Mouse (Mus musculus) liver, embryonic 12.5 days (tissue): ENCODE measurements at regions not wholly inside any gene's neighbourhood (a gene's known extent, or its start where the extent isn't known, plus 50 kb on each side); places are given as distances from the start of the nearest gene placed in this dataset.

Source experiments
- ATAC-seq: fragments of 200-750 bp; cut with Nextera tagmentation; 2 replicates; pipeline ENCODE4 v1.8.0; 2017; ENCODE audit warnings: moderate number of reproducible peaks, mild to moderate bottlenecking, moderate library complexity
- H3K27ac ChIP-seq: fragments of 300-500 bp; sonication (generic); 2 replicates; pipeline ENCODE4 v1.5.1; 2016; ENCODE audit warnings: mild to moderate bottlenecking
- H3K27me3 ChIP-seq: fragments of 300-500 bp; sonication (generic); replicated peaks from 2 replicates; pipeline ENCODE4 v1.6.1; 2016; ENCODE audit warnings: mild to moderate bottlenecking, moderate library complexity
- H3K36me3 ChIP-seq: fragments of 300-500 bp; sonication (generic); 2 replicates; pipeline ENCODE4 v1.6.1; 2016; ENCODE audit warnings: mild to moderate bottlenecking, moderate library complexity
- H3K4me1 ChIP-seq: fragments of 300-500 bp; sonication (generic); 2 replicates; pipeline ENCODE4 v1.6.1; 2016
- H3K4me2 ChIP-seq: fragments of 300-500 bp; sonication (generic); 2 replicates; pipeline ENCODE4 v1.6.1; 2016; ENCODE audit warnings: mild to moderate bottlenecking, moderate library complexity
- H3K4me3 ChIP-seq: fragments of 300-500 bp; sonication (generic); 2 replicates; pipeline ENCODE4 v1.5.1; 2016; ENCODE audit warnings: mild to moderate bottlenecking, moderate library complexity
- H3K9ac ChIP-seq: fragments of 300-500 bp; sonication (generic); 2 replicates; pipeline ENCODE4 v1.6.1; 2016; ENCODE audit warnings: mild to moderate bottlenecking, moderate library complexity
- H3K9me3 ChIP-seq: fragments of 300-500 bp; sonication (generic); replicated peaks from 2 replicates; pipeline ENCODE4 v1.6.1; 2016; ENCODE audit warnings: mild to moderate bottlenecking, moderate library complexity
- WGBS: fragments of 180-500 bp; shearing (Covaris S2); methylation state at CpG from one replicate; pipeline ENCODE4 v1.1.7; 2016; ENCODE audit not compliant: insufficient replicate concordance; 5-methylcytosine and 5-hydroxymethylcytosine counted together

DNA sequence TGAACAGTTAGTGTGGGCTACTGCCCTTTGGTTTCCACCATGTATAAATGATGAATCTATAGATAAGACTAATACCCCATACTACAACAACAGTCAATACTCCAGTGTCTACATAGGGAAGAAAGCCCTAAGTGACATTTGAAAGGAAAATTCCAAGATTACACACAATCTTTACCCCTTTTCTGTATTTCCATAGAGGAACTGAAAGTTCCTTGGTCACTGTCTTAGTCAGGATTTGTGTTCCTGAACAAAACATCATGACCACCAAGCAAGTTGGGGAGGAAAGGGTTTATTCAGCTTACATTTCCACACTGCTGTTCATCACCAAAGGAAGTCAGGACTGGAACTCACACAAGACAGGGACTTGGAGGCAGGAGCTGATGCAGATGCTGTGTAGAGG, 332.7 kb upstream of the Adamts16 start:
- H3K27ac ChIP-seq, result no peak overlapping the region
- no peaks in the 10 kb centered on the region for H3K27me3 ChIP-seq
- H3K9me3 ChIP-seq, result no peaks in the 10 kb centered on the region
- H3K4me3 ChIP-seq, result no peak overlapping the region
- no peaks in the 10 kb centered on the region for H3K4me1 ChIP-seq
- H3K9ac ChIP-seq, result no peak overlapping the region
- H3K36me3 ChIP-seq, result no peaks in the 10 kb centered on the region
- no peak for ATAC-seq
- H3K4me2 ChIP-seq, result no peak overlapping the region

DNA sequence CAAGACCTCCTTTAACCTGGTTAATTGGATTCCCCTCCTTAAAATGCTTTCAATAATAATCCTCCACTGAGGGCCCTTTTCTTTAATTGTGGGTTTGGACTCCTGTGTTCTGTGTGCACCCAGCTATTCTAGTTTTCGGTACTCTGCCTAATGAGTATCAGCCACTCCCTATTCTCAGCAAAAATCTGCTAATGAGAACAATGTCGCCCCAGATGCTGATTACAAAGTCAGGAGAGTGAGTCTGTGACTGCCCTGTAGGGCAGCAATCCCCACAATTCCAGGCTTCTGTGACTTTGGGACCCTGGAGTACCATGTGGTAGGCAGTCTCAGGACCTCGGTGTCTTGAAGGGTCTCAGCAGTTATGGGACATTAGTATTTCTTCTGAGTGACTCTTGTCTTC, 324.6 kb upstream of the Adamts16 start:
- WGBS, result 59% methylated on average over 3 of the region's 3 CpGs
- H3K9me3 ChIP-seq, result no peaks in the 10 kb centered on the region
- no peak for ATAC-seq
- no peak overlapping the region for H3K9ac ChIP-seq
- H3K27me3 ChIP-seq, result no peaks in the 10 kb centered on the region
- H3K4me3 ChIP-seq, result no peak overlapping the region
- H3K4me1 ChIP-seq, result no peaks in the 10 kb centered on the region
- H3K27ac ChIP-seq, result no peak overlapping the region
- no peaks in the 10 kb centered on the region for H3K36me3 ChIP-seq
- H3K4me2 ChIP-seq, result no peak overlapping the region

DNA sequence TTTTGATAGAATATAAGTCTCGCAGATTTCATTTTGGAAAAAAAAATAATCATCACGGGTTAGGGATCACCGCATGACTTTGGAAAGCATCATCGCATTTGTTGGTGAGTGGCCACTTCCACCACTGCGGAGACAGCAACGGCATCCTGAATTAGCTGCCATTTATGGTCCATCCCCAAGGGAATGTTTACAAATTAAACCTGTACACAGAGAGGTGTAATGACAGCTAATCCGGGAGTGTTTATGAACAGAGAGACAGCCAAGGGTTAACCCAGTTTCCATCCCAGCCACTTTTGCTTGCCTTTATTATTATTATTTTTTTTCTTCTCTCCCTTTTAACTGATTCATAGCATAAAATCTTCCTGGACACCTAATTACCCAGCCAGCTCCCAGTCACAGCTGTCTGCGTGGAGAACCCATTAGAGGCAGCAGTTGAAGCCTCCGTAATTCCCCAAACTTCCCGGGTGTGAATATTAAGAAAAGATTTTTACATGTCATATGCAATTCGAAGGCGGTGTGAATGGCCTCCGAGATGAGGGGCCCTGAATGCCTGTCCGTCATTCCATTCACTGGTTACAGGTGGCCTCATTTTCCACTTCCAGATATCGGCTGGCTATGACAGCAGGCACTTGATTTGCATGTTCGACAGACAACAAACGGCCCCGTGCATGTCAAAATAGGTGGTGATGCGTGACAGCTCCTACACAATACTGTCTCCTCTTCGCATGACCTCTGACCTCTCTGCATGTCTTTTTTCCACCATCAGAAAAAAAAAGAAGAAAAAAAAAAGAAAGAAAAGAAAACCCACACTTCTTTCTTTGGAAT, 323.7 kb upstream of the Adamts16 start:
- H3K9me3 ChIP-seq, result no peaks in the 10 kb centered on the region
- no peak for ATAC-seq
- H3K9ac ChIP-seq, result no peak overlapping the region
- no peaks in the 10 kb centered on the region for H3K27me3 ChIP-seq
- H3K4me1 ChIP-seq, result no peaks in the 10 kb centered on the region
- H3K27ac ChIP-seq, result no peak overlapping the region
- no peak overlapping the region for H3K4me2 ChIP-seq
- H3K36me3 ChIP-seq, result no peaks in the 10 kb centered on the region
- no peak overlapping the region for H3K4me3 ChIP-seq
- WGBS, result 74% methylated on average over 20 of the region's 20 CpGs

DNA sequence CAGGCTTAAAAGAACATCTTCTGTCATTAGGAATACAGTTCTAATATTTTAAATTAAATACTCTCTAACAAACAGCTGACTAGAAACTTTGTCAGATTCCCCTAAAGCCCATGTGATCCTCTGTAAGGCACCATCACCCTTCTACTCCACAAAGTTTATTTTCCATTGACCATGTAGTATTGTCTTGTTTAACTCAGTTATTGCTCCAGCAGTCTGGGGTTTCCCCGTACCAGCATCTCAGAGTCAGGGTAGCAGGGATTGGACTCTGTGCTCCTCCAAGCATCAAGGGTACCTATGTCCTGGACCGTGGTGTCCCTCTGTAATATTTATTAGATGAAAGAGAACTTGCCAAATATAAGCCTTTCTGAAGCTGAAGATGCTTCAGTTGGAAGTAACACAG, 322.4 kb upstream of the Adamts16 start:
- Histone ChIP-seq H3K9ac (no peak overlapping the region), H3K4me1 (no peaks in the 10 kb centered on the region), H3K36me3 (no peaks in the 10 kb centered on the region), H3K9me3 (no peaks in the 10 kb centered on the region), H3K27me3 (no peaks in the 10 kb centered on the region), H3K4me2 (no peak overlapping the region), H3K27ac (no peak overlapping the region), H3K4me3 (no peak overlapping the region)
- no peak for ATAC-seq
- 70% methylated on average over 2 of the region's 2 CpGs for WGBS

DNA sequence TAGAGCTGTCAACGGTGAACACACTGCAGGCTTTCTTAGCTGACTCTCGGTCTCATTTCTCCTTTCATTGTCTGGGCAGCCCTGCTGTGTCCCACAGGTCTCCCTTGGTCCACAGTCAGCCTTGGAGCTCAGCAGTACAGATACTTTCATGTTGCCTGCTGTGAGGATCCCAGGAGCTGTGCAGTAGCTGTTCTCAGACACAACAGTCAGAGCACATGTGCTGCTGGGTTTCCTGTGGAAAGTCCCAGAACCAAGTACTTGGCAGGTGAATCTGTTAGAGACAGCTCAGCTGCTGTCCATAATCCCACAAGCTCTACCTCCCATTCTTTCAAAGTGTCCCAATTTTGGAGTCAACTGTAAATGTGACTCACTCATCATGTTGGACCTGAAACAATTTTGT, 321.3 kb upstream of the Adamts16 start:
- WGBS, result 63% methylated on average over 2 of the region's 2 CpGs
- H3K4me2 ChIP-seq, result no peak overlapping the region
- no peaks in the 10 kb centered on the region for H3K9me3 ChIP-seq
- no peak for ATAC-seq
- no peak overlapping the region for H3K27ac ChIP-seq
- H3K9ac ChIP-seq, result no peak overlapping the region
- no peaks in the 10 kb centered on the region for H3K27me3 ChIP-seq
- no peak overlapping the region for H3K4me3 ChIP-seq
- no peaks in the 10 kb centered on the region for H3K36me3 ChIP-seq
- no peaks in the 10 kb centered on the region for H3K4me1 ChIP-seq

DNA sequence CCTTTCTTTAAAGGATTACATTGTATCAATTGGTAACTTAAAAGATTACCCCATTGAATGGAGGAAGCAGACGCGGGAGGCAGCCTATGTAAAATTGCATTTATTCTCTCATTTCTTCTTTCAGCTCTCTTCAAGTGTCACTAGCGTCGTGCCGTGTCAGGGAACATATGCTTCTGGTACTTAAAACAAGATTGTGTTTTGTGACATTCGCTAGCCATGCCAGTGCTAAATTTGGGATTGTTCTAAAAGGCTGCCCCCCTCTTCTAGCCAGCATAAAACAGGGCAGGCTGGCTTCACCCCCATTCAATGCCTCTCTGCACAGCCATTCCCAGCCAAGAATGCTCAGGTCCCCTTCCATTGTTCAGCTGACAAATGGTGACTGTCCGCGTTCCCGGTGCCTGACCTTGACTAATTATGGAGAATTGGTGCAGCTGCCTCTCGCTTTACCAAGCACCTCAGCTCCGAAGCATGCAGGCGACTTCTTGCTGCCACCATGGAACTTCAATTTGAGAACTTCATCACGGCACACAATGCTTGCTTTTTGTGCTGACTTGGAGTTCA, 316.8 kb upstream of the Adamts16 start:
- no peaks in the 10 kb centered on the region for H3K4me1 ChIP-seq
- no peaks in the 10 kb centered on the region for H3K36me3 ChIP-seq
- no peak overlapping the region for H3K4me3 ChIP-seq
- H3K27me3 ChIP-seq, result no peaks in the 10 kb centered on the region
- H3K27ac ChIP-seq, result no peak overlapping the region
- H3K9ac ChIP-seq, result no peak overlapping the region
- no peak for ATAC-seq
- WGBS, result 71% methylated on average over 13 of the region's 13 CpGs
- no peaks in the 10 kb centered on the region for H3K9me3 ChIP-seq
- H3K4me2 ChIP-seq, result no peak overlapping the region

DNA sequence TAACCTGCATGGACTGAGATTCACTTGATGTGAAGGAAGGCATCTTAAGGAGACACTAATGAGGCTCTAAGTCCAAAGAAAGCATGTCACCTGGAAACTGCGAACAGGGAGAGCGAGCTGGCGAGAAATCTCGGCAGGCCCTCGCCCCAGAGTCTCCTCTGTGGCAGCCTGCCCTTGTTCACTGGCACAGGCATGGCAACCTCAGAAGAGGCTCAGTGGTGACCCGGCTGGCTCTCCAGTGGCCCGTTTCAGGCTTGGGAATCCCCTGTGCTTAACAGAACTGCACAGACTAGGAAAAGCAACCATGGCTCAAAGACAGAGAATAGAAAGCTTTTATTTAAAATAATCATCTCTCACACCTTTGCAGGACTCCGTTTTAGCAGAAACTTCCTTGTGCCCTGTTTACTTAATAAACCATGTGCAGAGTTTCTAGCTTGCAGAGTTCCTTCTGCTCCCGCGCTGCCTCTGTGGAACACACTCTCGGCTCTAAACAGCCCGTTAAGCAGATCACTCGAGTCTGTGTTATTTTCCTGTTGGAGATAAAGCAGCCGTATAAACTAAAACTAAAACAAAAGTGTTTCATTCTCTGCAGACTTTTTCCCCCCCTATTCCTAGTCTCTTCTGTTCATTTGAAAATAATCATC, 316.2 kb upstream of the Adamts16 start:
- H3K27me3 ChIP-seq, result no peaks in the 10 kb centered on the region
- H3K4me1 ChIP-seq, result no peaks in the 10 kb centered on the region
- H3K27ac ChIP-seq, result no peak overlapping the region
- no peak for ATAC-seq
- no peak overlapping the region for H3K4me2 ChIP-seq
- H3K4me3 ChIP-seq, result no peak overlapping the region
- 71% methylated on average over 14 of the region's 14 CpGs for WGBS
- H3K9ac ChIP-seq, result no peak overlapping the region
- no peaks in the 10 kb centered on the region for H3K36me3 ChIP-seq
- H3K9me3 ChIP-seq, result no peaks in the 10 kb centered on the region

DNA sequence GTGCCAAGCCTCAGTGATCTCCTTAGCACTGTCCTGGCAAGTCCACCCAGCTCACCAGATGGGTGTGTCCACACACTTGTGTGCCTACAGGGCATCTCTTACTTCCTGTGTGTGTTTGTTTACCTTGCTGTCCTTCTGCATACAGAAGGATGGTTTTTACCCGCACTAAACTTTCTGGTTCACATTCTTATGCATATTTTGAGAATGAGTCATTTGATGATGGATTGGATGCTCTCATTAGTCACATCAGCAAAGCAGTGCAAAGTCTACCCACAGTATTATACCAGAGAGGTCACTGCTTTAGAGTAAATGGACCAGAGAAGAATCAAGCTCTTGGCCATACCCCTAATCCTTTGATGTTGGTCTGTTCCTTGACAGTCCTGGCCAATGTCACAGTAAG, 308.5 kb upstream of the Adamts16 start:
- no peaks in the 10 kb centered on the region for H3K4me1 ChIP-seq
- no peaks in the 10 kb centered on the region for H3K9me3 ChIP-seq
- no peaks in the 10 kb centered on the region for H3K27me3 ChIP-seq
- WGBS, result 38% methylated on average over 1 of the region's 1 CpGs
- H3K27ac ChIP-seq, result no peak overlapping the region
- no peaks in the 10 kb centered on the region for H3K36me3 ChIP-seq
- H3K9ac ChIP-seq, result no peak overlapping the region
- no peak overlapping the region for H3K4me3 ChIP-seq
- no peak for ATAC-seq
- H3K4me2 ChIP-seq, result no peak overlapping the region

DNA sequence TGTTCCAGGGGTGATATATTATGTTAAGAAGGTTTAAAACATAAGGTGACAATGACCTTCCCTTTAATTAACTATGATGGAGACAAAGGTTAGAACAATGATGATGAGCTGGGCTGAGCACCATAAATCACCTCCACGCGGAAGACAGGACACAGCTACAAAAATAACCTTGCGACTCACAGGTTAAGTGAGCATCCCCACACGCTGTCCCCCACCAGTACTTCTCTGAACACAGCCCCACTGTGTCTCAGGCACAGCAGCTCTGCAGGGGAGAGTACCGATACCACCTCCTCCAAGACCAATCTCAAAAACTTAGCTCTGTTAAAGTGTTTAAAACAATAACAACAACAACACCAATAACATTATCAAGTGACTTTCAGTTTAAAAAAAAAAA, 307.7 kb upstream of the Adamts16 start:
- ATAC-seq, result no peak
- H3K4me1 ChIP-seq, result no peaks in the 10 kb centered on the region
- H3K27me3 ChIP-seq, result no peaks in the 10 kb centered on the region
- no peak overlapping the region for H3K9ac ChIP-seq
- no peak overlapping the region for H3K4me3 ChIP-seq
- H3K36me3 ChIP-seq, result no peaks in the 10 kb centered on the region
- WGBS, result 66% methylated on average over 5 of the region's 5 CpGs
- no peak overlapping the region for H3K4me2 ChIP-seq
- no peak overlapping the region for H3K27ac ChIP-seq
- no peaks in the 10 kb centered on the region for H3K9me3 ChIP-seq

DNA sequence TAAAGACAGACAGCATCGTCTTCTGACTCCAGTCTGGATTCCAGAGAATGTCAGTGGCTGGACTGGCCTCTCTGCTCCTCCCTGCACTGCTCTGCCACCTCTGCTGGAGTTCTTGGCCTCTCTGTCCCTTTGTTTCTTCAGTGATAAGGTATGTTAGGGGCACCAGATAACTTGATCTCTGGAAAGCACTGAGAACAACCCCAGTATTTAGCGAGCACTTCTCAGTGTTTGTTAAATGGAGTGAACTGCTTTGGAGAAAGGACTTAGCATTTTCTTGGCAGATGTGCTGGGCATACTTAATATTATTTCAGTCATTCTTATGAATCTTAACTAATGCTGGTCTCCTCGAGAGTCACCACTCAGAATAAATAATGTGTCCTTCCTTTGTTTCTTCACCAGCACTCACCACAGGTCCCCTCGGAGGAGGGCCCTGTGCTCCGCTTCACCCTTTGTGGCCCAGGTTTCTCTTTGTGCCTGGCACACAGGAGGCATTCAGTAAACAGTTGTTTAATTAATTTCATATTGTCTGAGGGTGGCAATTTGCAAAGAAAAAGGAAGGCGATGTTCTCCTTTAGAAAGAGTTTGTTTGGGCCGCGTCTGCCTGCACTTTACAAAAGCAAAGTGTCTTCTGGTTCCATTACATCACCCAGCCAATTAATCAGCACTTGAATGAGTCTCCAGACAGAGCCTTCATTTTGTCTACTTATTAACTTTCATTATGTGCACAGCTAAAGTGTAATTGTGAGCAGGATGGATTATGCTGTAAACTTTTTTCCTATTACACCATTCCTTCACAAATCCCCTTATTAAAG, 307.1 kb upstream of the Adamts16 start:
- Histone ChIP-seq H3K4me3 (no peak overlapping the region), H3K27ac (no peak overlapping the region), H3K36me3 (no peaks in the 10 kb centered on the region), H3K9ac (no peak overlapping the region), H3K4me1 (no peaks in the 10 kb centered on the region), H3K27me3 (no peaks in the 10 kb centered on the region), H3K9me3 (no peaks in the 10 kb centered on the region), H3K4me2 (no peak overlapping the region)
- 50% methylated on average over 8 of the region's 8 CpGs for WGBS
- ATAC-seq, result no peak

DNA sequence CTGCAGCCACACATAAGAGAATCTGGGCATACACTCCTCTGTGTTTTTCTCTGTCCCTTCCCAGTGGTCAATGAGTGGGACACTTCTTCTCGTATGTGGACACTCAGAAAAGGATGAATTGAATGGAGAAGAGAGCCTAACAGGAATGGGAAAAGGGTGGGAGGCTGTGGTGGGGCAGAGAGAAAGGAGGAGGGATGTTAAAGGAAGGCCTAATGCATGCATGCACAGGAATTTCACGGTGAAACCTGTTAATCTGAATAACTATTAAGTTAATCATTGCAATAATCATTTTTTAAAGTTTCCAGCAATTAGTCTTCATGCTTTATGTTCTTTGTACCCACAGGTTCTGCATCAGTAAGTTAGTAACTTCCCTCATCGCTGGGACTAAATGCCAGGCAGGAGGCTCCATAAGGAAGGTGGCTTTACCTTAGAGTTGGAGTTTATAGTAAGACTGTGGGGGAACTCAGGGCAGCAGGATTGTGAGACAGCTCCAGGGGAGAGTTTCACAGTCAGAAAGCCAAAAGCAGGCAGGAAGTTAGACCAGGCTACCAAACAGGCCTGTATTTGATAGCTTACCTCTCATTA, 305.3 kb upstream of the Adamts16 start:
- no peaks in the 10 kb centered on the region for H3K4me1 ChIP-seq
- no peak overlapping the region for H3K27ac ChIP-seq
- no peak for ATAC-seq
- WGBS, result 58% methylated on average over 3 of the region's 3 CpGs
- H3K36me3 ChIP-seq, result no peaks in the 10 kb centered on the region
- H3K9me3 ChIP-seq, result no peaks in the 10 kb centered on the region
- H3K27me3 ChIP-seq, result no peaks in the 10 kb centered on the region
- H3K4me3 ChIP-seq, result no peak overlapping the region
- no peak overlapping the region for H3K9ac ChIP-seq
- H3K4me2 ChIP-seq, result no peak overlapping the region
